Mouse (Mus musculus) stomach, postnatal 0 days (tissue): Measurements from ENCODE around the gene Trpm3. TPM values are rescaled to one million over a fixed set of nuclear protein-coding genes. Genes with fewer than 3 reads are reported as not detected.

ENCODE experiments used
- ATAC-seq: fragments of 200-750 bp; cut with Nextera tagmentation; 2 replicates; pipeline ENCODE4 v1.8.0; 2017; ENCODE audit not compliant: low FRiP score, low TSS enrichment
- DNase-seq: peaks from one replicate; pipeline ENCODE4 v3.0.0-alpha.2; 2016; ENCODE audit warnings: low spot score
- H3K27ac ChIP-seq: fragments of 300-500 bp; sonication (generic); replicated peaks from 2 replicates; pipeline ENCODE4 v1.5.1; 2014; ENCODE audit warnings: mild to moderate bottlenecking, control low read depth
- H3K27me3 ChIP-seq: fragments of 300-500 bp; sonication (generic); 2 replicates; pipeline ENCODE4 v1.6.1; 2014; ENCODE audit warnings: low read length; ENCODE audit not compliant: control insufficient read depth, insufficient read depth
- H3K36me3 ChIP-seq: fragments of 300-500 bp; sonication (generic); 2 replicates; pipeline ENCODE4 v1.6.1; 2014; ENCODE audit warnings: low read length, mixed read lengths; ENCODE audit not compliant: control insufficient read depth, insufficient read depth
- H3K4me1 ChIP-seq: fragments of 300-500 bp; sonication (generic); replicated peaks from 2 replicates; pipeline ENCODE4 v1.6.1; 2014; ENCODE audit warnings: antibody characterized with exemption; ENCODE audit not compliant: control insufficient read depth, insufficient read depth
- H3K4me2 ChIP-seq: fragments of 300-500 bp; sonication (generic); replicated peaks from 2 replicates; pipeline ENCODE4 v1.6.1; 2014; ENCODE audit warnings: low read depth, mild to moderate bottlenecking, control low read depth, moderate library complexity
- H3K4me3 ChIP-seq: fragments of 300-500 bp; sonication (generic); 2 replicates; pipeline ENCODE4 v1.5.1; 2014; ENCODE audit warnings: low read depth, low read length, control low read depth
- H3K9ac ChIP-seq: fragments of 300-500 bp; sonication (generic); 2 replicates; pipeline ENCODE4 v1.6.1; 2014; ENCODE audit warnings: mild to moderate bottlenecking, low read length, control low read depth, mixed read lengths
- H3K9me3 ChIP-seq: fragments of 300-500 bp; sonication (generic); 2 replicates; pipeline ENCODE4 v1.6.1; 2016; ENCODE audit warnings: low read length; ENCODE audit not compliant: control insufficient read depth
- CTCF ChIP-seq: IDR thresholded peaks from 2 replicates; pipeline ENCODE4 v1.5.1; 2016; ENCODE audit warnings: antibody characterized with exemption, low read depth, mild to moderate bottlenecking, moderate library complexity
- EP300 ChIP-seq: optimal IDR thresholded peaks from 2 replicates; pipeline ENCODE3; 2016; ENCODE audit warnings: antibody characterized with exemption
- WGBS: fragments of 180-500 bp; shearing (Covaris S2); extraction: QIAGEN DNeasy Blood & Tissue Kit; methylation state at CpG from one replicate; pipeline ENCODE4 v1.1.7; 2014; 5-methylcytosine and 5-hydroxymethylcytosine counted together
- polyA plus RNA-seq: library from polyadenylated mRNA; unstranded; fragments of >200 nt; fragmentation: Nextera tagmentation; extraction: Ambion mirVana; gene quantifications from 2 replicates; pipeline ENCODE4 v1.2.1, GENCODE M21; 2015

The Trpm3 gene
- polyA plus RNA-seq, 1 experiment from 2014 or later, result 0.33 TPM

GRCm38 (mm10) chr19:22326813-22327212, 188.0 kb downstream of the Trpm3 start:
- 46% methylated on average over 2 of the region's 2 CpGs for WGBS
- H3K36me3 ChIP-seq, result no peaks in the 10 kb centered on the region
- H3K9me3 ChIP-seq, result no peaks in the 10 kb centered on the region
- H3K4me1 ChIP-seq, result no peaks in the 10 kb centered on the region
- H3K27me3 ChIP-seq, result no peaks in the 10 kb centered on the region
- no peak overlapping the region for H3K4me3 ChIP-seq
- DNase-seq (no peak), ATAC-seq (no peak)
- no peak overlapping the region for H3K9ac ChIP-seq
- no peak overlapping the region for H3K27ac ChIP-seq
- H3K4me2 ChIP-seq, result no peak overlapping the region
- TF ChIP-seq EP300 (no peak), CTCF (no peak)

- Histone ChIP-seq H3K27ac (no peak overlapping the region), H3K4me3 (no peak overlapping the region), H3K9ac (no peak overlapping the region), H3K9me3 (no peaks in the 10 kb centered on the region), H3K4me1 (no peaks in the 10 kb centered on the region), H3K27me3 (no peaks in the 10 kb centered on the region), H3K4me2 (no peak overlapping the region), H3K36me3 (no peaks in the 10 kb centered on the region)
- no peak for TF ChIP-seq CTCF
- TF ChIP-seq EP300, result no peak
- WGBS, result 64% methylated on average over 5 of the region's 5 CpGs
- no peak for DNase-seq
- no peak for ATAC-seq
These were observed 188.4 kb downstream of the Trpm3 start for GRCm38 (mm10) chr19:22327226-22327625.

- H3K4me3 ChIP-seq, result no peak overlapping the region
- H3K9ac ChIP-seq, result no peak overlapping the region
These were observed 197.4 kb downstream of the Trpm3 start for GRCm38 (mm10) chr19:22336278-22336677.

GRCm38 (mm10) chr19:22337468-22337867, 198.6 kb downstream of the Trpm3 start:
- Histone ChIP-seq H3K27ac (no peak overlapping the region), H3K4me1 (no peaks in the 10 kb centered on the region), H3K9me3 (no peaks in the 10 kb centered on the region), H3K9ac (no peak overlapping the region), H3K27me3 (no peaks in the 10 kb centered on the region), H3K4me3 (no peak overlapping the region), H3K36me3 (no peaks in the 10 kb centered on the region), H3K4me2 (no peak overlapping the region)
- DNase-seq, result peak; percentile 25
- no peak for ATAC-seq
- WGBS, result 12% methylated on average over 5 of the region's 5 CpGs
- TF ChIP-seq CTCF (peak; percentile 98), EP300 (no peak)

More at GRCm38 (mm10) chr19:22336278-22336677, 197.4 kb downstream of the Trpm3 start:
- TF ChIP-seq CTCF, result no peak
- no peak for TF ChIP-seq EP300
- 87% methylated on average over 3 of the region's 3 CpGs for WGBS
- ATAC-seq (no peak), DNase-seq (no peak)
- no peak overlapping the region for H3K4me2 ChIP-seq
- H3K36me3 ChIP-seq, result no peaks in the 10 kb centered on the region
- no peaks in the 10 kb centered on the region for H3K9me3 ChIP-seq
- no peaks in the 10 kb centered on the region for H3K4me1 ChIP-seq
- H3K27me3 ChIP-seq, result no peaks in the 10 kb centered on the region
- H3K27ac ChIP-seq, result no peak overlapping the region

- no peak for TF ChIP-seq CTCF
- TF ChIP-seq EP300, result no peak
These were observed 200.1 kb downstream of the Trpm3 start for GRCm38 (mm10) chr19:22338927-22339326.

GRCm38 (mm10) chr19:22354037-22354541, 215.2 kb downstream of the Trpm3 start:
- WGBS, result 83% methylated on average over 14 of the region's 14 CpGs
- Histone ChIP-seq H3K9ac (no peak overlapping the region), H3K36me3 (no peaks in the 10 kb centered on the region), H3K4me3 (no peak overlapping the region), H3K4me2 (no peak overlapping the region), H3K27ac (no peak overlapping the region), H3K4me1 (no peaks in the 10 kb centered on the region), H3K9me3 (no peaks in the 10 kb centered on the region), H3K27me3 (no peaks in the 10 kb centered on the region)
- TF ChIP-seq EP300 (no peak), CTCF (no peak)
- ATAC-seq (no peak), DNase-seq (no peak)

More at GRCm38 (mm10) chr19:22338927-22339326, 200.1 kb downstream of the Trpm3 start:
- H3K9ac ChIP-seq, result no peak overlapping the region
- H3K9me3 ChIP-seq, result no peaks in the 10 kb centered on the region
- no peak overlapping the region for H3K4me2 ChIP-seq
- no peak overlapping the region for H3K27ac ChIP-seq
- H3K27me3 ChIP-seq, result no peaks in the 10 kb centered on the region
- ATAC-seq (no peak), DNase-seq (no peak)
- H3K4me3 ChIP-seq, result no peak overlapping the region
- no peaks in the 10 kb centered on the region for H3K36me3 ChIP-seq
- 85% methylated on average over 8 of the region's 8 CpGs for WGBS
- no peaks in the 10 kb centered on the region for H3K4me1 ChIP-seq
